Mouse (Mus musculus): Measurements from ENCODE around the gene Exoc3l. TPM values are rescaled to one million over a fixed set of nuclear protein-coding genes. Genes with fewer than 3 reads are reported as not detected.

The Exoc3l gene
- total and polyA plus RNA-seq, 3 experiments = 4.4 to 10.9 (median 7.5) TPM

GRCm38 (mm10) chr8:105259721-105260320 is 36.1 kb downstream of the Exoc3l start (continued):
- no peak for TF ChIP-seq ZKSCAN1 (IDR thresholded peaks at IDR 0.05; ENCODE audit: borderline replicate concordance, low read depth, low read length)
- peak; percentile 57; the same call in 1 of the 2 replicates for TF ChIP-seq SIN3A (IDR thresholded peaks at IDR 0.05; ENCODE audit: low read length)
- peak; percentile 53 for TF ChIP-seq SMC3 (IDR thresholded peaks at IDR 0.05; ENCODE audit: low read depth, low read length)
- no peak for TF ChIP-seq TBP (conservative IDR thresholded peaks at IDR 0.05; ENCODE audit: low read depth, low read length)
- peak; percentile 76 for TF ChIP-seq BHLHE40 (IDR thresholded peaks at IDR 0.05; ENCODE audit: low read depth, low read length)
- TF ChIP-seq RCOR1 (conservative IDR thresholded peaks at IDR 0.05; ENCODE audit: low read depth, low read length) = no peak
- TF ChIP-seq NELFE (IDR thresholded peaks at IDR 0.05; ENCODE audit: low read depth, low read length) = no peak; the same call in 1 of the 2 replicates
- TF ChIP-seq GABPA (IDR thresholded peaks at IDR 0.05; ENCODE audit: insufficient replicate concordance, low read depth, low read length) = no peak
- 0 out of 2 replicates have a peak, but pooled peaks have one; percentile 22 for TF ChIP-seq ELF1 (IDR thresholded peaks at IDR 0.05; ENCODE audit: low read depth, low read length)
- no peak for TF ChIP-seq PAX5 (IDR thresholded peaks at IDR 0.05; ENCODE audit: low read length)
- no peak for TF ChIP-seq USF2 (conservative IDR thresholded peaks at IDR 0.05; ENCODE audit: low read depth, low read length)
- no peak for TF ChIP-seq POLR2A (IDR thresholded peaks at IDR 0.05; ENCODE audit: low read depth, low read length)
- TF ChIP-seq CHD2 (IDR thresholded peaks at IDR 0.05; ENCODE audit: low read length) = peak; percentile 57; the same call in 1 of the 2 replicates

GRCm38 (mm10) chr8:105258911-105259720 is 36.8 kb downstream of the Exoc3l start:
- Histone ChIP-seq H3K79me2 (replicated peaks; ENCODE audit: control insufficient read depth, extremely low read depth, insufficient read depth, poor library complexity, severe bottlenecking) (no peaks in the 10 kb centered on the region), H3K36me3 (replicated peaks in 1 of 2; ENCODE audit: control insufficient read depth in 1 of 2, insufficient read depth in 1 of 2, low read length in 1 of 2) (peaks cover 15 to 53% of the 10 kb centered on the region in 2 experiments), H3K9me3 (replicated peaks; ENCODE audit: low read length) (peaks cover 4% of the 10 kb centered on the region), H3K27ac (ENCODE audit: insufficient read depth, low read depth) (no peak overlapping the region), H3K9ac (ENCODE audit: insufficient read depth, low read depth) (no peak overlapping the region), H3K4me2 (ENCODE audit: insufficient read depth, low read depth, poor library complexity, severe bottlenecking) (no peak overlapping the region), H3K27me3 (replicated peaks) (no peaks in the 10 kb centered on the region), H3K4me1 (ENCODE audit: control insufficient read depth in 1 of 2, insufficient read depth in 2 of 2) (peaks cover 12 to 43% of the 10 kb centered on the region in 2 experiments), H3K4me3 (replicated peaks in 1 of 3; ENCODE audit: low read depth in 2 of 3, low read length in 2 of 3, poor library complexity in 1 of 3) (no peak overlapping the region)
- no peak for DNase-seq (ENCODE audit: extremely low read depth)
- dilution Hi-C loops (cut with MboI; ENCODE audit: extremely low pct_ligation_motif_present, extremely low pct_unique_long_range_greater_than_20kb, low sequenced_read_pairs) (no loop called here), in situ Hi-C loops (cut with MboI; ENCODE audit: low pct_ligation_motif_present, low pct_unique_long_range_greater_than_20kb, low sequenced_read_pairs) (loop anchor here (5.0 kb wide), 1 partner anchor 33 kb away; no protein-coding TSS in a partner anchor)
- TF ChIP-seq POLR2AphosphoS2 (IDR thresholded peaks at IDR 0.05; ENCODE audit: low read depth, low read length) = no peak
- TF ChIP-seq ZC3H11A (IDR thresholded peaks at IDR 0.05; ENCODE audit: low read depth, low read length) = no peak
- no peak for TF ChIP-seq BHLHE40 (IDR thresholded peaks at IDR 0.05; ENCODE audit: low read depth, low read length)
- no peak for TF ChIP-seq TBP (conservative IDR thresholded peaks at IDR 0.05; ENCODE audit: low read depth, low read length)
- TF ChIP-seq MXI1 (IDR thresholded peaks at IDR 0.05; ENCODE audit: low read depth, low read length) = no peak
- no peak for TF ChIP-seq USF2 (conservative IDR thresholded peaks at IDR 0.05; ENCODE audit: low read depth, low read length)
- TF ChIP-seq MAFK (IDR thresholded peaks at IDR 0.05; ENCODE audit: insufficient replicate concordance, low read length) = no peak
- no peak for TF ChIP-seq TCF12 (IDR thresholded peaks at IDR 0.05; ENCODE audit: low read depth, low read length)
- no peak for TF ChIP-seq MYC (IDR thresholded peaks at IDR 0.05; ENCODE audit: low read depth, low read length)
- TF ChIP-seq USF1 (IDR thresholded peaks at IDR 0.05; ENCODE audit: low read depth, low read length) = no peak
- TF ChIP-seq ELF1 (IDR thresholded peaks at IDR 0.05; ENCODE audit: low read depth, low read length) = no peak
- no peak for TF ChIP-seq GABPA (IDR thresholded peaks at IDR 0.05; ENCODE audit: insufficient replicate concordance, low read depth, low read length)
- TF ChIP-seq E2F4 (IDR thresholded peaks at IDR 0.05; ENCODE audit: insufficient replicate concordance, low read depth, low read length) = no peak
- TF ChIP-seq JUND (conservative IDR thresholded peaks at IDR 0.05; ENCODE audit: low read depth, low read length) = no peak
- no peak for TF ChIP-seq ZKSCAN1 (IDR thresholded peaks at IDR 0.05; ENCODE audit: borderline replicate concordance, low read depth, low read length)
- no peak for TF ChIP-seq NRF1 (IDR thresholded peaks at IDR 0.05; ENCODE audit: low read depth, low read length)
- no peak for TF ChIP-seq JUN (IDR thresholded peaks at IDR 0.05; ENCODE audit: insufficient read depth, low read depth, low read length)
- TF ChIP-seq PAX5 (IDR thresholded peaks at IDR 0.05; ENCODE audit: low read length) = no peak
- no peak for TF ChIP-seq MAZ (IDR thresholded peaks at IDR 0.05; ENCODE audit: low read depth, low read length)

Data from CH12.LX (cell line).